Mouse (Mus musculus) neural tube, postnatal 0 days (tissue): ENCODE results near the gene Ppy. TPM values are rescaled to one million over a fixed set of nuclear protein-coding genes. Genes with fewer than 3 reads are reported as not detected.

Source experiments
- polyA plus RNA-seq: library from polyadenylated mRNA; unstranded; fragments of >200 nt; fragmentation: Nextera tagmentation; extraction: Ambion mirVana; gene quantifications from 2 replicates; pipeline ENCODE4 v1.2.1, GENCODE M21; 2015

Ppy gene
- polyA plus RNA-seq: not detected in 2 replicates

GRCm38 (mm10) chr11:102101219-102101618 lies at the start of gene Ppy:
Gene Ppy, minus strand, starts transcription at chr11:102101319.

DNA sequence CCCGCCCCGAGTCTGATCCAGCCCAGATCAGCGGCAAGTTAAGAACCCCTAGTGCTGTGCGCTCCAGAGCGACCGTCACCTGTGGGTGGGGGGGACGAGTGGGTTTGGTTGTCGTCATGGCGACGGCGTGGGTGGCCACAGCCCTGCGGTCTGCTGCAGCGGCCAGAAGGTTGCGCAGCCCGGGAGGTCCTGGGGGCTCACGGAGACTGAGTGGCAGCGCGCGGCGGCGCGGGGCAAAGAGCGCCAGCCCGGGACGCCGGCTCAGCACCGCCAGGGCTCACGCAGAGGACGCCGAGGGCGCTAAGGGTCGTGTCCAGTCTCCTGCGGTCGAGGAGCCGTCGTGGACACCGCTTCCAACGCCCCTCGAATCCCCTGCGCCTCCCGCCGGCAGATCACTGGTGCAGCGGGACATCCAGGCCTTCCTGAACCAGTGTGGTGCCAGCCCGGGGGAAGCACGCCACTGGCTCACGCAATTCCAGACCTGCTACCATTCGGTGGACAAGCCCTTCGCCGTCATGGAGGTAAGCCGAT lies 44.4 kb upstream of the Ppy start, which contains the start of gene Nags:
Gene Nags (plus strand): TSS at position 43 of the 531 bp plus-strand sequence.

GRCm38 (mm10) chr11:102107732-102108131 lies 6.6 kb upstream of the Ppy start, which contains the start of gene Pyy:
Gene Pyy, minus strand, starts transcription at chr11:102107832.

DNA sequence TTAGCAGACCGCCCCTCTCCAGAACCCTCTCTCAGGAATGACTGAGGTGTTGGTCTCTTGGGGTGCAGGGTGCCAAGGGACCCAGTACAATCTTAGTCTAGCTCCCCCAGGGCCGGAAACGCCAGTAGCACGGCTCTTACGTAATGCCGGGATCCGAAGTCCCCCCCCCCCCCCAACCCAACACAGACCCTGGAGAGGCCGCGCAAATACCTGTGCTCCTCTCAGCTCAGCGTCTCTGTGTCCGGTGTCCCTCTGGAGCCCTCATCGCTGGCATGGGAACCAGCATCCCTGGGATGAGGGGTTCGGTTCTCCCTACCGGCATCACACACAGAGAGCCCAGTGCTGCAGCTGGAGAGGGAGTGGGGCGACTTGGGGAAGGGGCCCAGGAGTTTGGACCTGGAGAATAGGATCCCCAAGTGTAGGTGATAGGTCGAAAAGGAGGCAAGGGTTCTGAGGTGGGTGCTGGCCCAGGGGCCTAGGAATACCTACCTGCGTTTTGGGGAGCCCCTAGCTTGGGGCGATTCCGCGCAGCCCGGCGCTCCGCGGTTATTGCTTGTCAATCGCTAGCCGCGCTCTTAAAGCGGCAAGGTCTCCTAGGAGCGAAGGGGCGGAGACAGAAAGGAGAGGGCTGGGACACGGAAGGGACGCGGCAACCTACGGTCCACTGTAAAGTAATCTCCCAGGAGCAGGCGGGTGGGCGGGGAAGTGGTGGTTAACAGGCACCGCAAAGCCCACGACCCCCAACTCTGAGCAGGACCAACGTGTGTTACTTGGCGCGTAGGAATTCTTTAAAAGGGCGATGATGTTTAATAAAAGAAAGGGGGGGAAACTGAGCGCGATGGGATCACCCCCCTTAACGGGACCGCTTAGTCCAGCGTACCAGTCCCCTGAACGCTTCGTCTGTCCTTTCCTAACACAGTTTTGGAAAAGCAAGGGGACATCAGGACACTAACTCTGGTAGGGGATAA lies 12.9 kb downstream of the Ppy start, which contains the start of gene Mpp2:
Gene Mpp2 (minus strand): TSS at position 585 of the 968 bp plus-strand sequence.

Other genes with a start within 250 kb of the Ppy start
- 0.89 and 1.5 TPM in 2 replicates for gene Meox1, start 206.9 kb downstream of the Ppy start, polyA plus RNA-seq
- gene Sost, start 134.3 kb downstream of the Ppy start, polyA plus RNA-seq: 0.09 TPM in 1 of 2 replicates, not detected in the other
- gene Cfap97d1, start 117.0 kb downstream of the Ppy start, polyA plus RNA-seq: not detected in 2 replicates
- 47.0 and 47.8 TPM in 2 replicates for gene Dusp3, start 114.3 kb downstream of the Ppy start, polyA plus RNA-seq
- gene Mpp3, start 72.9 kb downstream of the Ppy start, polyA plus RNA-seq: 44.3 and 49.5 TPM in 2 replicates
- 0.25 and 0.27 TPM in 2 replicates for gene Cd300lg, start 59.8 kb downstream of the Ppy start, polyA plus RNA-seq
- gene Mpp2, start 12.8 kb downstream of the Ppy start, polyA plus RNA-seq: 31.5 and 37.0 TPM in 2 replicates
- 0.62 and 0.98 TPM in 2 replicates for gene Pyy, start 6.5 kb upstream of the Ppy start, polyA plus RNA-seq
- not detected in 2 replicates for gene Nags, start 44.2 kb upstream of the Ppy start, polyA plus RNA-seq
- gene Tmem101, start 55.1 kb upstream of the Ppy start, polyA plus RNA-seq: 42.7 and 43.3 TPM in 2 replicates
- 136 and 156 TPM in 2 replicates for gene Lsm12, start 84.0 kb upstream of the Ppy start, polyA plus RNA-seq
- gene G6pc3, start 88.3 kb upstream of the Ppy start, polyA plus RNA-seq: 51.6 and 52.5 TPM in 2 replicates
- gene Hdac5, start 128.8 kb upstream of the Ppy start, polyA plus RNA-seq: 60.3 and 69.2 TPM in 2 replicates
- gene BC030867, start 147.6 kb upstream of the Ppy start, polyA plus RNA-seq: 0.92 and 1.2 TPM in 2 replicates
- 0.55 and 0.71 TPM in 2 replicates for gene Asb16, start 167.4 kb upstream of the Ppy start, polyA plus RNA-seq
- gene Tmub2, start 183.6 kb upstream of the Ppy start, polyA plus RNA-seq: 69.9 and 75.7 TPM in 2 replicates
- gene Atxn7l3, start 195.3 kb upstream of the Ppy start, polyA plus RNA-seq: 29.2 and 32.9 TPM in 2 replicates
- 70.3 and 72.4 TPM in 2 replicates for gene Ubtf, start 218.4 kb upstream of the Ppy start, polyA plus RNA-seq